Mouse (Mus musculus) E14TG2a.4 (cell line): ENCODE measurements around the gene Cinp.

ENCODE experiments used
- CTCF ChIP-seq: conservative IDR thresholded peaks from 2 replicates; pipeline ENCODE4 v1.5.1; 2014; ENCODE audit warnings: low read length
- NANOG ChIP-seq: IDR thresholded peaks from 2 replicates; pipeline ENCODE4 v1.6.1; 2014; ENCODE audit warnings: borderline replicate concordance, low read length, mixed read lengths
- POU5F1 ChIP-seq: IDR thresholded peaks from 2 replicates; pipeline ENCODE4 v1.6.1; 2014; ENCODE audit warnings: low read length, borderline replicate concordance

DNA sequence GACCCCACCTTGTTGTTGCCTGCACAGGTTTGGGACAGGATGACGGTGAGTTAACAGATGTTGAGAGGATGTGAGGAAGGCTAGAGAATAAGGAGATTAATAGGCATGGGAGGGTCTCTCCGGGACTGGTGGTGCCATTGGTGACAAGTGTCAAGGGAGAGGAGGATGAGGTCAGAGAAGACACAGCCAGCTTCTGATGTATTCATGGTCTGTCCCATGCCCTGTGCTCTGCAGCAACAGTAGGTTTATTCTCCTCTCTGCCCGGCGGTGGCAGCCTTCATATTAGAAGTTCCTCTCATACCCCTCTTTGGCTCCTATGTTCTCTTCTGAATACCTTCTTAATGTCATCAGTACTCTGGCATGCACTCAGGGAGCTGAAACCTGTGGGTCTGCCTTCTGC is 31.3 kb upstream of the Cinp start:
- TF ChIP-seq CTCF (no peak), POU5F1 (no peak), NANOG (no peak)
